Mouse (Mus musculus) limb, embryonic 14.5 days (tissue): ENCODE results near the gene Slc22a12. TPM values are rescaled to one million over a fixed set of nuclear protein-coding genes. Genes with fewer than 3 reads are reported as not detected.

ENCODE experiments used
- ATAC-seq: fragments of 200-750 bp; cut with Nextera tagmentation; 2 replicates; pipeline ENCODE4 v1.8.0; 2017; ENCODE audit warnings: low read depth, moderate number of reproducible peaks, moderate TSS enrichment; ENCODE audit not compliant: low FRiP score
- DNase-seq: peaks from one replicate; pipeline ENCODE4 v3.0.0-alpha.2; 2015; ENCODE audit warnings: low spot score
- H3K27ac ChIP-seq: fragments of 300-500 bp; sonication (generic); replicated peaks from 2 replicates; pipeline ENCODE4 v1.5.1; 2014; ENCODE audit warnings: low read depth, mild to moderate bottlenecking, low read length, moderate library complexity, mixed read lengths
- H3K27me3 ChIP-seq: fragments of 300-500 bp; sonication (generic); 2 replicates; pipeline ENCODE4 v1.6.1; 2014; ENCODE audit warnings: low read length, mixed read lengths; ENCODE audit not compliant: control insufficient read depth, insufficient read depth
- H3K36me3 ChIP-seq: fragments of 300-500 bp; sonication (generic); 2 replicates; pipeline ENCODE4 v1.6.1; 2014; ENCODE audit warnings: mild to moderate bottlenecking, low read length, moderate library complexity, mixed read lengths; ENCODE audit not compliant: control insufficient read depth, insufficient read depth
- H3K4me1 ChIP-seq: fragments of 300-500 bp; sonication (generic); 2 replicates; pipeline ENCODE4 v1.6.1; 2014; ENCODE audit warnings: antibody characterized with exemption, low read length, mixed read lengths; ENCODE audit not compliant: control insufficient read depth, insufficient read depth
- H3K4me2 ChIP-seq: fragments of 300-500 bp; sonication (generic); replicated peaks from 2 replicates; pipeline ENCODE4 v1.6.1; 2014; ENCODE audit warnings: low read depth, mild to moderate bottlenecking, low read length, moderate library complexity; ENCODE audit not compliant: severe bottlenecking
- H3K4me3 ChIP-seq: fragments of 300-500 bp; sonication (generic); replicated peaks from 2 replicates; pipeline ENCODE4 v1.5.1; 2014; ENCODE audit warnings: low read length
- H3K9ac ChIP-seq: fragments of 300-500 bp; sonication (generic); 2 replicates; pipeline ENCODE4 v1.6.1; 2014; ENCODE audit warnings: mild to moderate bottlenecking, low read depth, low read length, moderate library complexity; ENCODE audit not compliant: severe bottlenecking
- H3K9me3 ChIP-seq: fragments of 300-500 bp; sonication (generic); 2 replicates; pipeline ENCODE4 v1.6.1; 2016; ENCODE audit warnings: low read length; ENCODE audit not compliant: control insufficient read depth
- POLR2A ChIP-seq: fragments of 200-500 bp; IDR thresholded peaks from 2 replicates; pipeline ENCODE4 v1.8.0; 2012; ENCODE audit warnings: inconsistent platforms, mild to moderate bottlenecking, moderate library complexity, borderline replicate concordance; ENCODE audit not compliant: insufficient read depth, insufficient read length; ENCODE audit errors: extremely low read depth
- WGBS: fragments of 180-500 bp; shearing (Covaris S2); extraction: QIAGEN DNeasy Blood & Tissue Kit; methylation state at CpG from one replicate; pipeline ENCODE4 v1.1.7; 2014; 5-methylcytosine and 5-hydroxymethylcytosine counted together
- polyA plus RNA-seq, 2 experiments: library from polyadenylated mRNA; depleted of rRNA in 1 of 2; stranded (reverse) in 1 of 2; unstranded in 1 of 2; fragments of >200 nt; fragmentation: Nextera tagmentation in 1 of 2; extraction: Ambion mirVana in 1 of 2; gene quantifications; 2 replicates each; pipeline versions ENCODE4 v1.2.1 to v1.2.3; 2012 to 2014

Gene Slc22a12
- polyA plus RNA-seq, 2 experiments, result not detected

GRCm38 (mm10) chr19:6516153-6516552 is 26.7 kb downstream of the Slc22a12 start:
- no peak overlapping the region for H3K9ac ChIP-seq
- H3K27me3 ChIP-seq, result peaks cover 17% of the 10 kb centered on the region
- H3K4me3 ChIP-seq, result no peak overlapping the region
- H3K4me1 ChIP-seq, result no peaks in the 10 kb centered on the region
- no peak for ATAC-seq
- no peak overlapping the region for H3K27ac ChIP-seq
- no peaks in the 10 kb centered on the region for H3K9me3 ChIP-seq
- no peak for TF ChIP-seq POLR2A
- 58% methylated on average over 8 of the region's 8 CpGs for WGBS
- H3K36me3 ChIP-seq, result no peaks in the 10 kb centered on the region
- no peak overlapping the region for H3K4me2 ChIP-seq
- no peak for DNase-seq

GRCm38 (mm10) chr19:6515448-6515847 is 27.4 kb downstream of the Slc22a12 start:
- 59% methylated on average over 5 of the region's 5 CpGs for WGBS

GRCm38 (mm10) chr19:6514940-6515339 is 27.9 kb downstream of the Slc22a12 start:
- Histone ChIP-seq H3K36me3 (no peaks in the 10 kb centered on the region), H3K27me3 (peaks cover 17% of the 10 kb centered on the region), H3K9ac (no peak overlapping the region), H3K4me2 (no peak overlapping the region), H3K4me1 (no peaks in the 10 kb centered on the region), H3K27ac (no peak overlapping the region), H3K4me3 (no peak overlapping the region), H3K9me3 (no peaks in the 10 kb centered on the region)
- no peak for TF ChIP-seq POLR2A
- ATAC-seq, result no peak
- no peak for DNase-seq
- WGBS, result 53% methylated on average over 6 of the region's 6 CpGs

More at GRCm38 (mm10) chr19:6515448-6515847, 27.4 kb downstream of the Slc22a12 start:
- ATAC-seq, result no peak
- Histone ChIP-seq H3K9ac (no peak overlapping the region), H3K27ac (no peak overlapping the region), H3K27me3 (peaks cover 17% of the 10 kb centered on the region), H3K9me3 (no peaks in the 10 kb centered on the region), H3K4me1 (no peaks in the 10 kb centered on the region), H3K36me3 (no peaks in the 10 kb centered on the region), H3K4me2 (no peak overlapping the region), H3K4me3 (no peak overlapping the region)
- no peak for DNase-seq
- TF ChIP-seq POLR2A, result no peak

GRCm38 (mm10) chr19:6513389-6514139 is 29.3 kb downstream of the Slc22a12 start:
- no peaks in the 10 kb centered on the region for H3K36me3 ChIP-seq
- TF ChIP-seq POLR2A, result no peak
- DNase-seq, result no peak
- no peak overlapping the region for H3K4me3 ChIP-seq
- H3K27ac ChIP-seq, result no peak overlapping the region
- no peak for ATAC-seq
- peaks cover 17% of the 10 kb centered on the region for H3K27me3 ChIP-seq
- H3K4me2 ChIP-seq, result no peak overlapping the region
- WGBS, result 6% methylated on average over 15 of the region's 15 CpGs
- H3K9ac ChIP-seq, result no peak overlapping the region
- H3K4me1 ChIP-seq, result no peaks in the 10 kb centered on the region
- H3K9me3 ChIP-seq, result no peaks in the 10 kb centered on the region

- WGBS, result 79% methylated on average over 2 of the region's 2 CpGs
- ATAC-seq, result no peak
- H3K27me3 ChIP-seq, result peaks cover 31% of the 10 kb centered on the region
These were observed 32.3 kb downstream of the Slc22a12 start for GRCm38 (mm10) chr19:6510546-6510945.

More at GRCm38 (mm10) chr19:6510546-6510945, 32.3 kb downstream of the Slc22a12 start:
- Histone ChIP-seq H3K27ac (no peak overlapping the region), H3K9ac (no peak overlapping the region), H3K36me3 (no peaks in the 10 kb centered on the region), H3K4me3 (no peak overlapping the region), H3K4me1 (no peaks in the 10 kb centered on the region), H3K4me2 (no peak overlapping the region), H3K9me3 (no peaks in the 10 kb centered on the region)
- TF ChIP-seq POLR2A, result no peak
- no peak for DNase-seq
